Mouse (Mus musculus) liver, embryonic 11.5 days (tissue): ENCODE measurements around the gene Asic2. TPM values are rescaled to one million over a fixed set of nuclear protein-coding genes. Genes with fewer than 3 reads are reported as not detected.

ENCODE experiments used
- ATAC-seq: fragments of 200-750 bp; cut with Nextera tagmentation; replicated peaks from 2 replicates; pipeline ENCODE4 v1.8.0; 2017; ENCODE audit warnings: moderate number of reproducible peaks, mild to moderate bottlenecking, moderate TSS enrichment, moderate library complexity; ENCODE audit not compliant: low FRiP score
- DNase-seq: peaks from one replicate; pipeline ENCODE4 v3.0.0-alpha.2; 2017; ENCODE audit warnings: low spot score
- H3K27ac ChIP-seq: fragments of 300-500 bp; sonication (generic); 2 replicates; pipeline ENCODE4 v1.5.1; 2014; ENCODE audit warnings: mild to moderate bottlenecking, low read depth, low read length, control low read depth
- H3K27me3 ChIP-seq: fragments of 300-500 bp; sonication (generic); replicated peaks from 2 replicates; pipeline ENCODE4 v1.6.1; 2014; ENCODE audit warnings: low read length, mixed read lengths; ENCODE audit not compliant: control insufficient read depth, insufficient read depth
- H3K36me3 ChIP-seq: fragments of 300-500 bp; sonication (generic); 2 replicates; pipeline ENCODE4 v1.6.1; 2014; ENCODE audit warnings: mild to moderate bottlenecking, low read length, moderate library complexity, mixed read lengths; ENCODE audit not compliant: control insufficient read depth, insufficient read depth
- H3K4me1 ChIP-seq: fragments of 300-500 bp; sonication (generic); replicated peaks from 2 replicates; pipeline ENCODE4 v1.6.1; 2014; ENCODE audit warnings: low read length, mixed read lengths; ENCODE audit not compliant: control insufficient read depth, insufficient read depth
- H3K4me2 ChIP-seq: fragments of 300-500 bp; sonication (generic); 2 replicates; pipeline ENCODE4 v1.6.1; 2014; ENCODE audit warnings: mild to moderate bottlenecking, control low read depth, moderate library complexity
- H3K4me3 ChIP-seq: fragments of 300-500 bp; sonication (generic); 2 replicates; pipeline ENCODE4 v1.5.1; 2014; ENCODE audit warnings: low read depth, low read length, control low read depth
- H3K9ac ChIP-seq: fragments of 300-500 bp; sonication (generic); 2 replicates; pipeline ENCODE4 v1.6.1; 2014; ENCODE audit warnings: low read depth, low read length, control low read depth
- H3K9me3 ChIP-seq: fragments of 300-500 bp; sonication (generic); 2 replicates; pipeline ENCODE4 v1.6.1; 2016; ENCODE audit warnings: low read length, inconsistent platforms, mixed read lengths; ENCODE audit not compliant: control insufficient read depth
- WGBS: fragments of 180-500 bp; shearing (Covaris S2); extraction: QIAGEN DNeasy Blood & Tissue Kit; methylation state at CpG from one replicate; pipeline ENCODE4 v1.1.7; 2014; 5-methylcytosine and 5-hydroxymethylcytosine counted together
- polyA plus RNA-seq: library from polyadenylated mRNA; unstranded; fragments of >200 nt; fragmentation: Nextera tagmentation; extraction: Ambion mirVana; gene quantifications from 2 replicates; pipeline ENCODE4 v1.2.1, GENCODE M21; 2014

The Asic2 gene
- polyA plus RNA-seq, 1 experiment from 2014 or later, result 0.27 TPM

DNA sequence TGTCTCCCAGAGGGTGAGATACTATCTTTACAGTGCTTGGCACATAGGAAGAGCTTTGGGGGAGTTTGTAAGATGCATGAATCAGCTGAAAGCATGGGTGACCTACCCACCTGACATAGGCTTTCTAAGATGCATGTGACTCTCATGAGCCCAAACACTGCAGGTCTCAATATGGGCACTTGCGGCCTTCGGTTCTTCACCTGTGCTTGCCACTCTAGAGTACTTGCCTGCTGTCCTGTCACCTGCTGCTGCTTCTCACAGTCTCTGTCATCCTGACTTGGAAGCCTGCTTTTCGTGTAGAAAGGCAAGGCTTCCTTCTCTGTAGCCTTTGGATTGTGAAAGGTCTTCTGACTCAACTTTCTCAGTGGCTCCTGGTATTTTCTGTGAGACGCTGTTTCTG, 645.1 kb downstream of the Asic2 start:
- H3K9ac ChIP-seq, result no peak overlapping the region
- H3K27ac ChIP-seq, result no peak overlapping the region
- ATAC-seq (no peak), DNase-seq (no peak)
- no peaks in the 10 kb centered on the region for H3K9me3 ChIP-seq
- 75% methylated on average over 4 of the region's 4 CpGs for WGBS
- no peaks in the 10 kb centered on the region for H3K36me3 ChIP-seq
- H3K4me3 ChIP-seq, result no peak overlapping the region
- no peaks in the 10 kb centered on the region for H3K27me3 ChIP-seq
- no peak overlapping the region for H3K4me2 ChIP-seq
- H3K4me1 ChIP-seq, result no peaks in the 10 kb centered on the region

GRCm38 (mm10) chr11:81322466-81322865, 645.8 kb downstream of the Asic2 start:
- H3K4me2 ChIP-seq, result no peak overlapping the region
- no peaks in the 10 kb centered on the region for H3K9me3 ChIP-seq
- WGBS, result 83% methylated on average over 8 of the region's 8 CpGs
- H3K9ac ChIP-seq, result no peak overlapping the region
- H3K4me3 ChIP-seq, result no peak overlapping the region
- DNase-seq, result no peak
- H3K27ac ChIP-seq, result no peak overlapping the region
- H3K36me3 ChIP-seq, result no peaks in the 10 kb centered on the region
- H3K27me3 ChIP-seq, result no peaks in the 10 kb centered on the region
- H3K4me1 ChIP-seq, result no peaks in the 10 kb centered on the region
- no peak for ATAC-seq

GRCm38 (mm10) chr11:81290041-81290440, 678.2 kb downstream of the Asic2 start:
- H3K4me2 ChIP-seq, result no peak overlapping the region
- no peak overlapping the region for H3K9ac ChIP-seq
- no peaks in the 10 kb centered on the region for H3K9me3 ChIP-seq
- no peaks in the 10 kb centered on the region for H3K4me1 ChIP-seq
- H3K27ac ChIP-seq, result no peak overlapping the region
- no peaks in the 10 kb centered on the region for H3K36me3 ChIP-seq
- DNase-seq, result no peak
- WGBS, result 36% methylated on average over 3 of the region's 3 CpGs
- no peak for ATAC-seq
- H3K27me3 ChIP-seq, result no peaks in the 10 kb centered on the region
- H3K4me3 ChIP-seq, result no peak overlapping the region

GRCm38 (mm10) chr11:81283185-81283584, 685.1 kb downstream of the Asic2 start:
- H3K4me3 ChIP-seq, result no peak overlapping the region
- ATAC-seq (no peak), DNase-seq (no peak)
- no peak overlapping the region for H3K9ac ChIP-seq
- no peak overlapping the region for H3K27ac ChIP-seq
- H3K36me3 ChIP-seq, result no peaks in the 10 kb centered on the region
- WGBS, result 60% methylated on average over 6 of the region's 6 CpGs
- H3K27me3 ChIP-seq, result no peaks in the 10 kb centered on the region; the same call in 1 of the 2 replicates
- no peak overlapping the region for H3K4me2 ChIP-seq
- H3K4me1 ChIP-seq, result no peaks in the 10 kb centered on the region
- H3K9me3 ChIP-seq, result no peaks in the 10 kb centered on the region

GRCm38 (mm10) chr11:81280070-81280469, 688.2 kb downstream of the Asic2 start:
- DNase-seq, result no peak
- WGBS, result 27% methylated on average over 2 of the region's 2 CpGs
- no peak overlapping the region for H3K9ac ChIP-seq

DNA sequence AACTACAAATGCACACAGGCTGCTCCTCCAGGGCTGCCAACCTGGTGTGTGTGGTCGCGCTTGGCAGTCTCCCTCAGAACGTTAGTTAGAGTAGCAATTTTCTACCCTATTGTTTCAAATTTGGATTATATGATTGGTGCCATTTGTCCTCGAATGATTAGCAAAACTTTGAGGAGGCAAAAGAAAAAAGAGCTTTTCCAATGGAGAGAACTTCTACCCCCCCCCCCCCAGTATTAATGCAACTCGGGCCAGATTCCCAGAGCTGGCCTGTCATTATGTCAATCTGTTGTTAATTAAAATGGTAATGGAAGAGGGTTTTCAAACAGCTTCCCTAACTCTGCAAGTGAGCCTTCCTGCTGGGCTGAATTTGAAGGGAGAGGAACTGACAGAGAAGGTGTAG, 690.9 kb downstream of the Asic2 start:
- no peaks in the 10 kb centered on the region for H3K4me1 ChIP-seq
- DNase-seq, result no peak
- H3K9me3 ChIP-seq, result no peaks in the 10 kb centered on the region
- H3K27me3 ChIP-seq, result no peaks in the 10 kb centered on the region; the same call in 1 of the 2 replicates
- WGBS, result 57% methylated on average over 5 of the region's 5 CpGs
- no peak overlapping the region for H3K9ac ChIP-seq
- no peak for ATAC-seq
- H3K36me3 ChIP-seq, result no peaks in the 10 kb centered on the region
- no peak overlapping the region for H3K27ac ChIP-seq
- H3K4me2 ChIP-seq, result no peak overlapping the region
- H3K4me3 ChIP-seq, result no peak overlapping the region

More at GRCm38 (mm10) chr11:81280070-81280469, 688.2 kb downstream of the Asic2 start:
- Histone ChIP-seq H3K4me1 (no peaks in the 10 kb centered on the region), H3K4me2 (no peak overlapping the region), H3K27me3 (no peaks in the 10 kb centered on the region; the same call in 1 of the 2 replicates), H3K4me3 (no peak overlapping the region), H3K36me3 (no peaks in the 10 kb centered on the region), H3K27ac (no peak overlapping the region), H3K9me3 (no peaks in the 10 kb centered on the region)
- ATAC-seq, result no peak

DNA sequence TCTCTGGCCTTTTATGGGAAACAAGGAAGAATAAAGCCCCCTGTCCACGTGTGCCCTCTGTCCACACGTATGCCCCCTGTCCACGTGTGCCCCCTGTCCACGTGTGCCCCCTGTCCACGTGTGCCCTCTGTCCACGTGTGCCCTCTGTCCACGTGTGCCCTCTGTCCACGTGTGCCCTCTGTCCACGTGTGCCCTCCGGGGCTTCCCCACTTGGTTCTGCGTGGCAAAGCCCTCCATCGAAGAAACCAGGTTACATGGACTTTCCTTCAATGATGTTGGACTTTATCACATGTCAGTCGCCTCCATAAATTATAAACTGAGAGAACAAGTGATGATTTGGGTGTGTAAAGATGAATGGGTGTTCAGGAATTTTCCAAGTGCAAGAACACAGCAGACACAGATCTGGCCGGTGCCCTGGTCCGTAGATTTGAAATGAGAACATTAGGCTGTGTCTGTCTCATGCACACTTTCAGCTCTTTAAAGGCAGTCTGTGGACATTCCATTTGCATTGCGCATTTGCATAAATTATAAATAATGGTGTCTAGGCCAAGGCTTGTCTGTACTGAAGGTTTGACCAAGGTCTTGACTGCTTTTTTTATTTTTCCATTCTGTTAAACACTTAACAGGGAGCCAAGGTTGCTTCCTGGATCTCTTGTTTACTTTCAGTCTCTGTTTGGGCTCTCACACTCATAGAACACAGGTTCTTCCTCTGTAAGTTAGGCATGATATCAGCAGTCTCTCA, 695.4 kb downstream of the Asic2 start:
- DNase-seq, result no peak
- H3K4me2 ChIP-seq, result no peak overlapping the region
- H3K9me3 ChIP-seq, result no peaks in the 10 kb centered on the region
- H3K4me1 ChIP-seq, result no peaks in the 10 kb centered on the region
- ATAC-seq, result no peak
- H3K9ac ChIP-seq, result no peak overlapping the region
- WGBS, result 84% methylated on average over 16 of the region's 16 CpGs
- H3K27me3 ChIP-seq, result no peaks in the 10 kb centered on the region
- no peaks in the 10 kb centered on the region for H3K36me3 ChIP-seq
- H3K27ac ChIP-seq, result no peak overlapping the region
- H3K4me3 ChIP-seq, result no peak overlapping the region

GRCm38 (mm10) chr11:81271422-81271821, 696.8 kb downstream of the Asic2 start:
- no peak overlapping the region for H3K4me3 ChIP-seq
- ATAC-seq, result no peak
- no peak for DNase-seq
- H3K4me2 ChIP-seq, result no peak overlapping the region
- WGBS, result 84% methylated on average over 1 of the region's 1 CpGs
- H3K27ac ChIP-seq, result no peak overlapping the region
- no peaks in the 10 kb centered on the region for H3K36me3 ChIP-seq
- H3K9me3 ChIP-seq, result no peaks in the 10 kb centered on the region
- no peaks in the 10 kb centered on the region for H3K27me3 ChIP-seq
- H3K9ac ChIP-seq, result no peak overlapping the region
- H3K4me1 ChIP-seq, result no peaks in the 10 kb centered on the region

- Histone ChIP-seq H3K36me3 (no peaks in the 10 kb centered on the region), H3K9ac (no peak overlapping the region), H3K4me3 (no peak overlapping the region), H3K27ac (no peak overlapping the region), H3K27me3 (no peaks in the 10 kb centered on the region), H3K4me1 (no peaks in the 10 kb centered on the region), H3K9me3 (no peaks in the 10 kb centered on the region), H3K4me2 (no peak overlapping the region)
- DNase-seq, result no peak
- 70% methylated on average over 7 of the region's 7 CpGs for WGBS
- ATAC-seq, result no peak
Observed at GRCm38 (mm10) chr11:81270518-81270917, 697.7 kb downstream of the Asic2 start.
